Mouse (Mus musculus): ENCODE data around the gene Ptprg. TPM values are rescaled to one million over a fixed set of nuclear protein-coding genes. Genes with fewer than 3 reads are reported as not detected.

Gene Ptprg
- polyA plus RNA-seq, 1 experiment, result 48.6 TPM

GRCm38 (mm10) chr14:11710410-11711122, 157.2 kb downstream of the Ptprg start:
- DNase-seq (ENCODE audit: low read depth), result no peak
- TF ChIP-seq POLR2A (IDR thresholded peaks at IDR 0.05; ENCODE audit: borderline replicate concordance, extremely low read depth, insufficient read depth, insufficient read length, poor library complexity, severe bottlenecking) (no peak), CTCF (IDR thresholded peaks at IDR 0.05; ENCODE audit: borderline replicate concordance, extremely low read depth, insufficient read depth, insufficient read length) (0 out of 2 replicates have a peak, but pooled peaks have one; percentile 4)

- no peak for TF ChIP-seq CTCF (IDR thresholded peaks at IDR 0.05; ENCODE audit: borderline replicate concordance, extremely low read depth, insufficient read depth, insufficient read length)
- DNase-seq (ENCODE audit: low read depth), result no peak
Measured at GRCm38 (mm10) chr14:11712146-11712545, 158.8 kb downstream of the Ptprg start.

- peak; percentile 66 for DNase-seq (ENCODE audit: low read depth)
- TF ChIP-seq POLR2A (IDR thresholded peaks at IDR 0.05; ENCODE audit: borderline replicate concordance, extremely low read depth, insufficient read depth, insufficient read length, poor library complexity, severe bottlenecking), result no peak
- TF ChIP-seq CTCF (IDR thresholded peaks at IDR 0.05; ENCODE audit: borderline replicate concordance, extremely low read depth, insufficient read depth, insufficient read length), result no peak
Measured at GRCm38 (mm10) chr14:11716230-11716629, 162.9 kb downstream of the Ptprg start.

GRCm38 (mm10) chr14:11718201-11718600, 164.9 kb downstream of the Ptprg start:
- TF ChIP-seq CTCF (IDR thresholded peaks at IDR 0.05; ENCODE audit: borderline replicate concordance, extremely low read depth, insufficient read depth, insufficient read length) (no peak), POLR2A (IDR thresholded peaks at IDR 0.05; ENCODE audit: borderline replicate concordance, extremely low read depth, insufficient read depth, insufficient read length, poor library complexity, severe bottlenecking) (no peak)
- DNase-seq (ENCODE audit: low read depth), result no peak

GRCm38 (mm10) chr14:11719259-11719658, 165.9 kb downstream of the Ptprg start:
- DNase-seq (ENCODE audit: low read depth), result peak; percentile 47
- TF ChIP-seq CTCF (IDR thresholded peaks at IDR 0.05; ENCODE audit: borderline replicate concordance, extremely low read depth, insufficient read depth, insufficient read length) (no peak), POLR2A (IDR thresholded peaks at IDR 0.05; ENCODE audit: borderline replicate concordance, extremely low read depth, insufficient read depth, insufficient read length, poor library complexity, severe bottlenecking) (no peak)

- DNase-seq (ENCODE audit: low read depth), result no peak
- TF ChIP-seq CTCF (IDR thresholded peaks at IDR 0.05; ENCODE audit: borderline replicate concordance, extremely low read depth, insufficient read depth, insufficient read length), result no peak
- TF ChIP-seq POLR2A (IDR thresholded peaks at IDR 0.05; ENCODE audit: borderline replicate concordance, extremely low read depth, insufficient read depth, insufficient read length, poor library complexity, severe bottlenecking), result no peak
Measured at GRCm38 (mm10) chr14:11722101-11722500, 168.8 kb downstream of the Ptprg start.

GRCm38 (mm10) chr14:11723876-11724275, 170.5 kb downstream of the Ptprg start:
- no peak for TF ChIP-seq POLR2A (IDR thresholded peaks at IDR 0.05; ENCODE audit: borderline replicate concordance, extremely low read depth, insufficient read depth, insufficient read length, poor library complexity, severe bottlenecking)
- no peak for TF ChIP-seq CTCF (IDR thresholded peaks at IDR 0.05; ENCODE audit: borderline replicate concordance, extremely low read depth, insufficient read depth, insufficient read length)
- no peak for DNase-seq (ENCODE audit: low read depth)

- no peak for TF ChIP-seq POLR2A (IDR thresholded peaks at IDR 0.05; ENCODE audit: borderline replicate concordance, extremely low read depth, insufficient read depth, insufficient read length, poor library complexity, severe bottlenecking)
- no peak for TF ChIP-seq CTCF (IDR thresholded peaks at IDR 0.05; ENCODE audit: borderline replicate concordance, extremely low read depth, insufficient read depth, insufficient read length)
- no peak for DNase-seq (ENCODE audit: low read depth)
Measured at GRCm38 (mm10) chr14:11731223-11731920, 178.0 kb downstream of the Ptprg start.

- TF ChIP-seq POLR2A (IDR thresholded peaks at IDR 0.05; ENCODE audit: borderline replicate concordance, extremely low read depth, insufficient read depth, insufficient read length, poor library complexity, severe bottlenecking) (no peak), CTCF (IDR thresholded peaks at IDR 0.05; ENCODE audit: borderline replicate concordance, extremely low read depth, insufficient read depth, insufficient read length) (no peak)
- DNase-seq (ENCODE audit: low read depth), result no peak
Measured at GRCm38 (mm10) chr14:11732376-11732775, 179.0 kb downstream of the Ptprg start.

GRCm38 (mm10) chr14:11743726-11744125, 190.4 kb downstream of the Ptprg start:
- TF ChIP-seq POLR2A (IDR thresholded peaks at IDR 0.05; ENCODE audit: borderline replicate concordance, extremely low read depth, insufficient read depth, insufficient read length, poor library complexity, severe bottlenecking) (no peak), CTCF (IDR thresholded peaks at IDR 0.05; ENCODE audit: borderline replicate concordance, extremely low read depth, insufficient read depth, insufficient read length) (no peak)

GRCm38 (mm10) chr14:11752678-11753077, 199.3 kb downstream of the Ptprg start:
- TF ChIP-seq CTCF (IDR thresholded peaks at IDR 0.05; ENCODE audit: borderline replicate concordance, extremely low read depth, insufficient read depth, insufficient read length), result no peak
- TF ChIP-seq POLR2A (IDR thresholded peaks at IDR 0.05; ENCODE audit: borderline replicate concordance, extremely low read depth, insufficient read depth, insufficient read length, poor library complexity, severe bottlenecking), result no peak
- peak; percentile 37 for DNase-seq (ENCODE audit: low read depth)

More at GRCm38 (mm10) chr14:11743726-11744125, 190.4 kb downstream of the Ptprg start:
- DNase-seq (ENCODE audit: low read depth), result no peak

- TF ChIP-seq CTCF (IDR thresholded peaks at IDR 0.05; ENCODE audit: borderline replicate concordance, extremely low read depth, insufficient read depth, insufficient read length), result no peak
Measured at GRCm38 (mm10) chr14:11754656-11755055, 201.3 kb downstream of the Ptprg start.

More at GRCm38 (mm10) chr14:11754656-11755055, 201.3 kb downstream of the Ptprg start:
- DNase-seq (ENCODE audit: low read depth), result no peak
